Mouse (Mus musculus): Measurements from ENCODE around the gene Dhx57. TPM values are rescaled to one million over a fixed set of nuclear protein-coding genes. Genes with fewer than 3 reads are reported as not detected.
"Not testable (repeated sequence)": the region's sequence is repeated elsewhere in the genome, so short reads cannot be mapped to it uniquely, and the experiment has no call there.

The Dhx57 gene
- polyA plus RNA-seq, 1 experiment, result 7.9 TPM

GRCm38 (mm10) chr17:80254421-80254820, 35.9 kb downstream of the Dhx57 start:
- DNase-seq (ENCODE audit: low read depth), result no peak

- no peak for DNase-seq (ENCODE audit: low read depth)
These were observed 37.3 kb downstream of the Dhx57 start for GRCm38 (mm10) chr17:80252757-80253525.

- DNase-seq (ENCODE audit: low read depth), result no peak
These were observed 47.2 kb downstream of the Dhx57 start for GRCm38 (mm10) chr17:80243116-80243515.

GRCm38 (mm10) chr17:80241594-80241993, 48.7 kb downstream of the Dhx57 start:
- no peak for DNase-seq (ENCODE audit: low read depth)

- DNase-seq (ENCODE audit: low read depth), result no peak
These were observed 52.8 kb downstream of the Dhx57 start for GRCm38 (mm10) chr17:80237475-80237874.

- no peak for DNase-seq (ENCODE audit: low read depth)
These were observed 53.5 kb downstream of the Dhx57 start for GRCm38 (mm10) chr17:80236805-80237204.

GRCm38 (mm10) chr17:80235477-80235876, 54.8 kb downstream of the Dhx57 start:
- DNase-seq (ENCODE audit: low read depth), result no peak

- no peak for DNase-seq (ENCODE audit: low read depth)
These were observed 55.9 kb downstream of the Dhx57 start for GRCm38 (mm10) chr17:80234376-80234775.

- DNase-seq (ENCODE audit: low read depth), result no peak
These were observed 56.4 kb downstream of the Dhx57 start for GRCm38 (mm10) chr17:80233844-80234243.

GRCm38 (mm10) chr17:80229396-80229795, 60.9 kb downstream of the Dhx57 start:
- no peak for DNase-seq (ENCODE audit: low read depth)

- not testable (repeated sequence) for DNase-seq (ENCODE audit: low read depth)
These were observed 65.1 kb downstream of the Dhx57 start for GRCm38 (mm10) chr17:80225142-80225541.

GRCm38 (mm10) chr17:80224326-80225116, 65.8 kb downstream of the Dhx57 start, which contains the start of gene Gemin6:
TSS of gene Gemin6 (plus strand) at chr17:80224441.
- no peak for DNase-seq (ENCODE audit: low read depth)

- no peak for DNase-seq (ENCODE audit: low read depth)
These were observed 66.4 kb downstream of the Dhx57 start for GRCm38 (mm10) chr17:80223829-80224228.

- no peak for DNase-seq (ENCODE audit: low read depth)
These were observed 68.2 kb downstream of the Dhx57 start for GRCm38 (mm10) chr17:80221890-80222628.

GRCm38 (mm10) chr17:80221202-80221601, 69.1 kb downstream of the Dhx57 start:
- DNase-seq (ENCODE audit: low read depth), result no peak

- DNase-seq (ENCODE audit: low read depth), result no peak
These were observed 70.1 kb downstream of the Dhx57 start for GRCm38 (mm10) chr17:80220131-80220530.

GRCm38 (mm10) chr17:80213998-80214397, 76.3 kb downstream of the Dhx57 start:
- DNase-seq (ENCODE audit: low read depth), result not testable (repeated sequence)

- peak; percentile 59 for DNase-seq (ENCODE audit: low read depth)
These were observed 83.3 kb downstream of the Dhx57 start, which contains the start of the genes Srsf7 and Ttc39d for GRCm38 (mm10) chr17:80206671-80207581. TSS of gene Srsf7 (minus strand) at chr17:80207307. TSS of gene Ttc39d (plus strand) at chr17:80207460.

- no peak for DNase-seq (ENCODE audit: low read depth)
These were observed 84.0 kb downstream of the Dhx57 start for GRCm38 (mm10) chr17:80206301-80206670.

- DNase-seq (ENCODE audit: low read depth), result no peak
These were observed 84.6 kb downstream of the Dhx57 start for GRCm38 (mm10) chr17:80205657-80206056.
